Mouse (Mus musculus) adipose tissue, adult 10 weeks (tissue): ENCODE data around the gene Tm4sf5. TPM values are rescaled to one million over a fixed set of nuclear protein-coding genes. Genes with fewer than 3 reads are reported as not detected.

ENCODE experiments used
- polyA plus RNA-seq: library from polyadenylated mRNA; stranded (reverse); fragments of 350-450 nt; fragmentation: Illumina TruSeq; extraction: RNeasy Lipid Tissue Mini Kit (QIAGEN cat#74804); gene quantifications from one replicate; pipeline ENCODE4 v1.2.3, GENCODE M21; 2014; ENCODE audit warnings: low read depth, low replicate concordance

The Tm4sf5 gene
- not detected for polyA plus RNA-seq

DNA sequence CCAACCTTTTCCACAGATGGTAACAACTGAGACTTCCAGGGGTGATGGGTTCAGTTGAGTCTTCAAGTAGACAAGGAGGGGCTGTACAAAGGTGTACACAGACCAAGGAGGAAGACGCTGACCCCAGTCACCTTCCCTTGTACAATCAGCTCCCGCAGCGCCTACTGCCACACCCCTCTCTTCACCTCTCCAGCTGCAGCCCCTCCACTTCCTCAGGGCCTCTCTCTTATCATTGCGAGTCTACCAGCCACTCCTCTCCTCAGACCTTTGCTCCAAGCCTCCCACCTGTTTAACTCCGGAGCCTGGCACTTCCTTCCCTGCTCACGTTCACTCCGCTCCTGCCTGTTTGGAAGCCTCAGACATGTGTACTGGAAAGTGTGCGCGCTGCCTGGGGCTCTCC lies at the start of gene Tm4sf5:
TSS of gene Tm4sf5 (plus strand) at position 275 of the 400 bp plus-strand sequence.

DNA sequence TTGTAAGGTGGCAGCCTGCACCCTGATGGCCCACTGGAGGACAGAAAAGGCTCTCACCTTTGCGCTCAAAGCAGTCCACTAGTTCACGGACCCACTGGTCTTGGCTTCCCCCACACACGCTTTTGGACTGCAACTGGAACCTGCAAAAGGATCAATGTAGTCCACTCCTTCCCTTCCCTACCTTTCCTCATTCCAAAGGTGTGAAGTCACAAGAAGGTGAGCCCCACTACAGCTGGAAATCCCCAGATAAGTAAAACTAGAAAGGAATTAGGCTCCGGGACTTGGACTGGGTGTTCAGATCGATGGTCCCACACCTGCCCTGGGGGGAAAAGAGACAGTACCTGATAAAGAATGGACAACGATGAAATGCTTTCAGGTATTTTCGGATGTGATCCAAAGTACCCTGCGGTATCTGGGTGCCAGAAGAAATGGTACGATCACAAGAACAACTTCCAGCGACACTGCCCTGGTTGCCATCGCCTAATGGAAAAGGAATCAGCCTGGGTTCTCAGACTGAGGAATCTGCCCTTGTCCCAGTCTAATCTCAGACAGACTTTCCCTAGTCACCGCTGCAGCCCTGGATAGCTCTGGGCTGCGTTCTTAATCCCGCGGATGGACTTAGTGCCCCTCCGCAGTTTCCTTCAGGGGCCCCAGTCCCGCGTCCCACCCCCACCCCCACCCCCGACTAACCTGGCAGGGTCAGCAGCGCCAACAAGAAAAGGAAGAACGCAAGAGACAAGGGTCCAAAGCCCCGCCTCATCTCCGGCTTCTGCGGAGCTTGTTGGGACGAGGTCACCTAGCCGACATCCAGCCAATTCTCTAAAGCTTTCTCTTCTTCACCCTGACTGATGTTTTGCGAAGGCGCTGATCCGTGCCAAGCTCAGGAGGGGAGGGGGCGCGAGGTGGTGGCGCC lies 46.1 kb upstream of the Tm4sf5 start, which contains the start of gene Zmynd15:
TSS of gene Zmynd15 (plus strand) at position 746 of the 913 bp plus-strand sequence.

DNA sequence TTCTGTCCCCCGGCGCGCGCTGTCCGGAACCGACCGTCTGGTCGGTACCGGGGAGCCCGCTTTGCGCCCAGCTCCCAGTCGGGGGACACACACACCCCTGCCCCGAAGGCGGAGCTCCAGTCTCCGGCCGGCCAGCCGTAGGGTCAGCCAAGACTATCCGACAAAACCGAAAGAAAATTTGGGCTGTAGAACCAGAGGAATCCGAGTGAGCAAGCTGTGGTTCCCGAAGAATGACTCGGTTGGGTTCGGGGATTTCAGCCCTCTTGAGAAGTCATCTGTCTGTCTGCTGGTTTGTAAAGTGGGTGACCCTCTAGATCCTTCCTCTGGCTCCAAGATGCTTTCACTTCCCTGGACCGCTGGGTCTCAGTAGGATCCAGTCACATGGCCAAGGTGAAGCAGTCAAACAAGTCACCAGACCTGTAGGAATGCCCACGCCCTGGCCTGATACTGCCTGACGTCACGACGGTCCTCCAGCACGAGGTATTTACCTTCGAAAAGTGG lies 45.4 kb upstream of the Tm4sf5 start, which contains the start of gene Cxcl16:
TSS of gene Cxcl16 (minus strand) at position 384 of the 501 bp plus-strand sequence.

DNA sequence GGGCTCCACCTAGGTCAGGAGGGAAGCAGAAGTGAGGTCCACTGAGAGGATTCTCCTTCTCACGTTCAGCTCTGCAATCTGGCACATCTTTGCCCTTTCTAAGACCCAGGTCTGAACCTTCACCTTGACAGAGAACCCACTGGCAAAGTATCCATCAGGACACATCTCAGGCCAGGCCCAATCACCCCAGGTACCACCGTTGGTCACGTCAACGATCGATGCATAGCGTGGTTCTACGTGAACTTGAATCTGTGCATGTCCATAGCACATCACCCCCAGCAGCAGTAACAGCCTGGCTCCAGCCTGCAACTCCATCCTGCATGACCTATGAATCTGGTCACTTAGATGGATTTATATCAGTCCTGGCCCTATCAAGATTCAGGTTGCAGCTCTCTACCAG lies 9.2 kb downstream of the Tm4sf5 start, which contains the start of gene Vmo1:
TSS of gene Vmo1 (minus strand) at position 329 of the 400 bp plus-strand sequence.

DNA sequence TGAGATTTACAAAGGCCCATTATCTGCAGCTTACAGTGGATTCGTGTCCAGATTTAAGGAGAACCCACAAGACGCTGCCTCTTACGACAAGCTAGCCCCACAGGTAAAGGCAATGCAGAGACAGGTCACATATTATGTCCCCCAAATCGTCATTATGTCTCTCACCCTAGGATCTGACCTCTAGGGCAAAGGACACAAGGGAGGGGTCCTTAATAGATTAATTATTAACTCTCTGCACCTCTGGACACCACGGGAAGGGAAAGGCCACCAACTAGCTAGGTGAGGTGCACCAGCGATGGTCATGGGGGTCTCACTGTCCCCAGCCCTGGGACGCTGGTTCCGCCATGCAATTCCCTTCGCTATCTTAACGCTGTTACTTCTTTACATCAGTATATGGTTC lies 13.9 kb downstream of the Tm4sf5 start, which contains the start of gene Gltpd2:
TSS of gene Gltpd2 (plus strand) at position 274 of the 400 bp plus-strand sequence.

DNA sequence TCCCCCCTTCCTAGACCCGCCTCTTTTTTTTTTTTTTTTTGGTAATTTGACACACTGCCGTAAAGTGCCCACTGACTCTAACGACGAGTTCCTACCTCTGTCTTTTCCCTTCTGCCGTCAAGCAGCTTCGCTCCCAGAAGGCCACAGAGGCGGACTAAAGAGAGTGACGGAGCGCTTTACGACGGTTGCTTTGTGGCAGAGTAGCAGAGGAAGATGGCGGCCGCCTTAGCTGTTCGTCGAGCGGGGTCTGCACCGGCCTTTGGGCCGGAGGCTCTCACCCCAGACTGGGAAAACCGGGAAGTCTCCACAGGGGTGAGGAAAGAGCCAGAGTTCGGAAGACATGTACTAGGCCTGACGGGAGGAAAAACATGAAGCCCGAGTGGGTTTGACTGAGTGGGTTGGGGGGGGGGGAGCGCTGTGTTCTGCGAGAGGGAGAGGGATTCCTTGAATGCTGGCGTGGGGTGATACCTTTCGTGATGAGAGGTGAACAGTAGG lies 20.2 kb downstream of the Tm4sf5 start, which contains the start of gene Psmb6:
TSS of gene Psmb6 (plus strand) at position 184 of the 495 bp plus-strand sequence.

DNA sequence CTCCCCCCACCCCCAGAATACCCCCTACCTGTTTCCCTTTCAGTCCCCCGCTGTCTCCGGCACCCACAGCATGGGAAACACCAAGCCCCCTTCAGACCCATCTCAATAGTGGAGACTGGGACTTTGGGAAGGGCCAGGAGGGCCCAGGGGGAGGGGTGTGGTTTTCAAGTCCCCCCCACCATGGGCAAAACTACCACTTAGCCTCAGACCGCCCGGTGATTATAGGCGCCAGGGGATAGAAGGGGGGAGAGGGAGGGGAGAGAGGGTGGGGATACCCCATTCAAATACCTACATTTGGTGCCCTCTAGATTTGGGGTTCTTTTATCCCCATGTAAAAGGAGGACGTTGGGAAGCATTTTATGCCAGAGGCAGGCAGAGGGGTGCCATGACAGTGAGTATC lies 27.8 kb downstream of the Tm4sf5 start, which contains the start of gene Gm40193:
TSS of gene Gm40193 (minus strand) at position 101 of the 400 bp plus-strand sequence.

DNA sequence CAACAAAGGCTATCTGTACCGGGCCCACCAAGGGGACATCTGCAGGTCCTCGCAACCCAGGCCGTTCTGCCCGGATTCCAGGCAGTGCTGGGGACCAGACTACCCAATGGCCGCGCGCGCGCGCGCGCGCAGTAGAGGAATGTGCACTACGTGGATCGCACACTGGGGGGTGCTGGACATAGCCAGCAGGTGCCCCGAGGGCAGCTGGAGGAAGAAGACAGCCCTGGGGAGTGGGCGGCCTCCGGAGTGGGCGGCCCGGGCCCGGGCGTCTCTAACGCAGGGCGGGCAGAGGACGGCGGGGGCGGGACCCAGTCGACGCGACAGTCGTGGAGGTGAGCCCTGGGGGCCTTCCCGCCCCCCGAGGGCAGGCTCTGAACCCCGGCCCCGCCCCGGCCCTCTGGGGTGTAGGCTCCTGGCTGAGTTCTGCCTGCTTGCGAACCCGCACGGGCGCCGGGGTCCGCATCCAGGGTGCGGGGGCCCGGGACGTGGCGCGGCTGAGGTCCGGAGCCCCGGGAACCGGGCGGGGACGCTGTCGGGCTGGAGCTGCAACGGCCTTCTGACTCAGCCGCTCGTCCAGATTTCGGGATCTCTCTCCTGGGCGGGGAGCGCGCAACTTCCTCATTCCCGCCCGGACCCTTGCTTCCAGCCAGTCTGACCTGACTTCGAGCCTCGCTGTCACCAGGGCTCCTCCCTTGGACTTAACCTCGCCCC lies 35.0 kb downstream of the Tm4sf5 start, which contains the start of gene Pld2:
TSS of gene Pld2 (plus strand) at position 188 of the 711 bp plus-strand sequence.

Other genes starting within 250 kb of the Tm4sf5 start
- 22.4 TPM for gene Alox12, start 249.9 kb upstream of the Tm4sf5 start, polyA plus RNA-seq
- gene Alox12e, start 182.6 kb upstream of the Tm4sf5 start, polyA plus RNA-seq: 2.6 TPM
- 2.4 TPM for gene Alox15, start 153.2 kb upstream of the Tm4sf5 start, polyA plus RNA-seq
- 15.2 TPM for gene Pelp1, start 95.2 kb upstream of the Tm4sf5 start, polyA plus RNA-seq
- gene Arrb2, start 72.6 kb upstream of the Tm4sf5 start, polyA plus RNA-seq: 45.5 TPM
- 24.2 TPM for gene Med11, start 53.3 kb upstream of the Tm4sf5 start, polyA plus RNA-seq
- gene Zmynd15, start 45.8 kb upstream of the Tm4sf5 start, polyA plus RNA-seq: 5.6 TPM
- 14.8 TPM for gene Cxcl16, start 45.3 kb upstream of the Tm4sf5 start, polyA plus RNA-seq
- gene Vmo1, start 9.4 kb downstream of the Tm4sf5 start, polyA plus RNA-seq: not detected
- not detected for gene Gltpd2, start 14.0 kb downstream of the Tm4sf5 start, polyA plus RNA-seq
- 235 TPM for gene Psmb6, start 20.1 kb downstream of the Tm4sf5 start, polyA plus RNA-seq
- gene Gm40193, start 27.7 kb downstream of the Tm4sf5 start, polyA plus RNA-seq: not detected
- 19.3 TPM for gene Pld2, start 34.8 kb downstream of the Tm4sf5 start, polyA plus RNA-seq
- 74.4 TPM for gene Mink1, start 57.6 kb downstream of the Tm4sf5 start, polyA plus RNA-seq
- gene 4930544D05Rik, start 110.6 kb downstream of the Tm4sf5 start, polyA plus RNA-seq: 9.8 TPM
- 0.88 TPM for gene Chrne, start 114.0 kb downstream of the Tm4sf5 start, polyA plus RNA-seq
- gene Gp1ba, start 133.9 kb downstream of the Tm4sf5 start, polyA plus RNA-seq: not detected
- gene Rnf167, start 142.0 kb downstream of the Tm4sf5 start, polyA plus RNA-seq: 80.8 TPM
- 126 TPM for gene Slc25a11, start 142.2 kb downstream of the Tm4sf5 start, polyA plus RNA-seq
- gene Pfn1, start 149.4 kb downstream of the Tm4sf5 start, polyA plus RNA-seq: 446 TPM
- gene Eno3, start 152.0 kb downstream of the Tm4sf5 start, polyA plus RNA-seq: 36.3 TPM
- gene Spag7, start 164.2 kb downstream of the Tm4sf5 start, polyA plus RNA-seq: 75.7 TPM
- gene Camta2, start 182.9 kb downstream of the Tm4sf5 start, polyA plus RNA-seq: 27.5 TPM
- gene Inca1, start 194.9 kb downstream of the Tm4sf5 start, polyA plus RNA-seq: 21.7 TPM
- 97.3 TPM for gene Kif1c, start 195.3 kb downstream of the Tm4sf5 start, polyA plus RNA-seq